Mouse (Mus musculus) testis, adult 2 months (tissue): ENCODE results near the gene Gadl1.

Experiments used
- CTCF ChIP-seq: fragments of 200-500 bp; IDR thresholded peaks from 2 replicates; pipeline ENCODE4 v1.5.1; 2012; ENCODE audit warnings: low read depth, mild to moderate bottlenecking, inconsistent platforms, low read length, moderate library complexity; ENCODE audit not compliant: control insufficient read depth, insufficient read depth, insufficient replicate concordance
- POLR2A ChIP-seq: fragments of 200-500 bp; IDR thresholded peaks from 2 replicates; pipeline ENCODE4 v1.6.1; 2012; ENCODE audit warnings: low read depth, mild to moderate bottlenecking, inconsistent platforms, low read length, moderate library complexity; ENCODE audit not compliant: control insufficient read depth

GRCm38 (mm10) chr9:116017091-116017490 is 107.8 kb downstream of the Gadl1 start:
- TF ChIP-seq CTCF, result no peak
- no peak for TF ChIP-seq POLR2A
